Mouse (Mus musculus) heart, adult 2 months (tissue): ENCODE measurements around the gene Ap1b1.

Experiments
- CTCF ChIP-seq: fragments of 200-600 bp; IDR thresholded peaks from 2 replicates; pipeline ENCODE4 v1.8.1; 2022; ENCODE audit warnings: antibody characterized with exemption, mild to moderate bottlenecking, moderate library complexity
- EP300 ChIP-seq: fragments of 200-500 bp; IDR thresholded peaks from 2 replicates; pipeline ENCODE4 v1.6.1; 2011; ENCODE audit warnings: low read depth, low read length, control low read depth; ENCODE audit not compliant: insufficient read depth
- POLR2A ChIP-seq: fragments of 200-500 bp; IDR thresholded peaks from 2 replicates; pipeline ENCODE4 v1.6.1; 2011; ENCODE audit warnings: mild to moderate bottlenecking, low read depth, low read length, control low read depth; ENCODE audit not compliant: insufficient read depth

DNA sequence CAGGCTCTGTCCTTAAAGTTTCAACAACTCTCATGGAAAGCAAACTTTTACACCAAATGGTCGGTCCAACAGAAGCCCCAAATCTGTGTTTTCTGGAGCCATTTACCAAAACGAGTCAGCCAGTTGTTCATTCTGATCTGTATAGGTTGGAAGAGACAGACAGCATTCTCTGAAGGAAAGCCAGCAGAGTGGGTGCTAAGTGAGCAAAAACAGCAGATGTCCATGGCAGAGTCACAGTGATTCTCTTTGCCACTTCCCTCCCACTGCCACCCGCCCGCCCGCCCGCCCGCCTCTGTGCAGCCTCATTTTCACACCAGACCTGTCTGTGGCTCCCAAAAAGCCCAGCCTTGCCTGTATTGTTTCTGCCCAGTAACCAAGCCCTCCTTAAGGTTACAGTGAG lies 41.6 kb downstream of the Ap1b1 start:
- TF ChIP-seq POLR2A (no peak), CTCF (no peak), EP300 (no peak)
